In the genomic region with DNA sequence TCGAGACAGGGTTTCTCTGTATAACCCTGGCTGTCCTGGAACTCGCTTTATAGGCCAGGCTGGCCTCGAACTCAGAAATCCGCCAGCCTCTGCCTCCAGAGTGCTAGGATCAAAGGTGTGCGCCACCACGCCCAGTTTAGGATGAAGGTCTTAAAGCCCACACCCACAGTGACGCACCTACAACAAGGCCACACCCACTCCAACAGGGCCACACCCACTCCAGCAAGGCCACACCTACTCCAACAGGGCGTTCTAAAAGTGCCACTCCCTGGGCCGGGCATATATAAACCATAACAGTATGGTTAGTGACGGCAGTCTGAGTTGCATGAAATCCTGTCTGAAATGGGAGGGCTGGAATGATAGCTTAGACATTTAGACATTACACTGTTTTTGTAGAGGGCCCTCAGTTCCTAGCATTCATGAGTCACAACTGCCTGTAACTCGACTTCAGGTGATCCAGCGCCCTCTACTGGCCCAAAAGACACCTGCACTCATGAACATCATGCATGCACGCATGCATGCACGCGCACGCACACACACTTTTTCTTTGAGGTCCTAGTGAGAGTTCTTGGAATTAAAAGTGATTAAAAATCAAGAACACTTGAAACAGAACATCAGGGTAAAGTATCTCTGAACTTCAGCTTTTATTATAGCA, we compare ENCODE assay signal across 12 mouse cellular contexts. TPM values are rescaled to one million over a fixed set of nuclear protein-coding genes. Genes with fewer than 3 reads are reported as not detected.
DNase-seq lines count a peak whose midpoint lies in the region; ATAC-seq and TF ChIP-seq lines count a peak whose summit lies in the region.
"Had no signal": no experiment of that assay in that cellular context is flagged by ENCODE, and none has a peak within 500 bp of the region (broad histone marks: within the 10 kb centered on the region; RNA-seq: fewer than 3 reads in every experiment).

No protein-coding gene starts in this region.

- H3K36me3 ChIP-seq in kidney, embryonic 16.5 days (ENCODE audit: insufficient read depth, low read length): no peaks in the 10 kb centered on the region
- H3K36me3 ChIP-seq: limb, embryonic 13.5 days; neural tube, embryonic 12.5 days had no signal

- no peak overlapping the region for H3K4me2 ChIP-seq in kidney, embryonic 16.5 days (replicated peaks; ENCODE audit: low read depth, low read length)
- H3K4me2 ChIP-seq: limb, embryonic 13.5 days; neural tube, embryonic 12.5 days had no signal

- ATAC-seq in kidney, embryonic 16.5 days (ENCODE audit: low FRiP score, low TSS enrichment): no peak

- WGBS in kidney, embryonic 16.5 days: 75% methylated on average over 16 of the region's 16 CpGs

- TF ChIP-seq CTCF in cortical plate, adult 2 months (IDR thresholded peaks at IDR 0.05; ENCODE audit: extremely low read depth, insufficient read depth, low read length): peak; percentile 44

- no peaks in the 10 kb centered on the region for H3K27me3 ChIP-seq in kidney, embryonic 16.5 days (ENCODE audit: insufficient read depth, low read length)
- H3K27me3 ChIP-seq: limb, embryonic 13.5 days; neural tube, embryonic 12.5 days had no signal

- TF ChIP-seq POLR2A in cortical plate, adult 2 months (IDR thresholded peaks at IDR 0.05; ENCODE audit: extremely low read depth, insufficient read depth, low read length): no peak

- H3K9ac ChIP-seq in kidney, embryonic 16.5 days (replicated peaks; ENCODE audit: low read length): no peak overlapping the region
- H3K9ac ChIP-seq: limb, embryonic 13.5 days; neural tube, embryonic 12.5 days had no signal

- H3K9me3 ChIP-seq in kidney, embryonic 16.5 days (ENCODE audit: low read length): no peaks in the 10 kb centered on the region
- H3K9me3 ChIP-seq: limb, embryonic 13.5 days; neural tube, embryonic 12.5 days had no signal

- DNase-seq in kidney, postnatal 25 days: peak; percentile 51 to 71
- peak; percentile 43 for DNase-seq in thymus, postnatal 25 days
- DNase-seq in thymus, adult 18-20 months: no peak
- DNase-seq in thymus, postnatal 4 days: peak; percentile 68
- DNase-seq in heart, adult 8-10 months (ENCODE audit: low spot score): no peak
- no peak for DNase-seq in kidney, postnatal 14 days

- no peak overlapping the region for H3K27ac ChIP-seq in kidney, embryonic 16.5 days (ENCODE audit: low read length)
- H3K27ac ChIP-seq in cortical plate, adult 2 months (ENCODE audit: insufficient read depth, low read length): no peak overlapping the region
- H3K27ac ChIP-seq: limb, embryonic 13.5 days; neural tube, embryonic 12.5 days had no signal

- no peak overlapping the region for H3K4me3 ChIP-seq in kidney, embryonic 16.5 days (ENCODE audit: low read length)
- H3K4me3 ChIP-seq in cortical plate, adult 2 months (ENCODE audit: insufficient read depth, low read length): no peak overlapping the region
- H3K4me3 ChIP-seq: erythroblast, embryonic 14.5 days; limb, embryonic 13.5 days; neural tube, embryonic 12.5 days had no signal

- H3K4me1 ChIP-seq in kidney, embryonic 16.5 days (ENCODE audit: insufficient read depth, low read length): peaks cover 25% of the 10 kb centered on the region
- H3K4me1 ChIP-seq in cortical plate, adult 2 months (ENCODE audit: control insufficient read depth, insufficient read depth, low read length): no peaks in the 10 kb centered on the region

RNA-seq across cellular contexts. Expression of gene Iqcd, which starts 1.7 kb away (rescaled TPM):
- 1.5 TPM in 2 replicates for polyA plus RNA-seq in kidney, embryonic 16.5 days (2015; fragmentation: Nextera tagmentation; extraction: Ambion mirVana)
- polyA plus RNA-seq in cortical plate, adult 2 months (2012; rRNA removed): 1.5 and 2.5 TPM in 2 replicates
- under 1 TPM in 2 of 4 experiments, not detected in 2; 0.14 to 0.22 TPM for total RNA-seq in heart, adult 8-10 months (2022)
- total RNA-seq: heart, postnatal 25 days had no signal

RNA-seq across cellular contexts. Expression of gene Tpcn1, which starts 2.0 kb away (rescaled TPM):
- 30.6 and 34.1 TPM in 2 replicates for polyA plus RNA-seq in kidney, embryonic 16.5 days (2015; fragmentation: Nextera tagmentation; extraction: Ambion mirVana)
- 37.9 and 40.0 TPM in 2 replicates for polyA plus RNA-seq in cortical plate, adult 2 months (2012; rRNA removed)
- 10 to 100 TPM; 34.8 to 36.7 (median 36.3) TPM for total RNA-seq in heart, adult 8-10 months (2022)

RNA-seq across cellular contexts. Expression of gene Rita1, which starts 21.9 kb away (rescaled TPM):
- polyA plus RNA-seq in kidney, embryonic 16.5 days (2015; fragmentation: Nextera tagmentation; extraction: Ambion mirVana): 18.0 and 18.4 TPM in 2 replicates
- 39.6 and 40.8 TPM in 2 replicates for polyA plus RNA-seq in cortical plate, adult 2 months (2012; rRNA removed)
- total RNA-seq in heart, adult 8-10 months (2022): 10 to 100 TPM; 14.3 to 17.9 (median 15.3) TPM

RNA-seq across cellular contexts. Expression of gene Ddx54, which starts 22.1 kb away (rescaled TPM):
- 53.7 and 54.8 TPM in 2 replicates for polyA plus RNA-seq in kidney, embryonic 16.5 days (2015; fragmentation: Nextera tagmentation; extraction: Ambion mirVana)
- 30.3 and 31.0 TPM in 2 replicates for polyA plus RNA-seq in cortical plate, adult 2 months (2012; rRNA removed)
- 10 to 100 TPM; 21.0 to 24.7 (median 23.0) TPM for total RNA-seq in heart, adult 8-10 months (2022)

RNA-seq across cellular contexts. Expression of gene Cfap73, which starts 43.6 kb away (rescaled TPM):
- not detected in 2 replicates for polyA plus RNA-seq in kidney, embryonic 16.5 days (2015; fragmentation: Nextera tagmentation; extraction: Ambion mirVana)
- polyA plus RNA-seq in cortical plate, adult 2 months (2012; rRNA removed): 0.10 and 0.19 TPM in 2 replicates
- total RNA-seq in heart, adult 8-10 months (2022): not detected
- total RNA-seq: heart, postnatal 25 days had no signal
- polyA plus RNA-seq: erythroblast, embryonic 14.5 days; limb, embryonic 13.5 days; neural tube, embryonic 12.5 days had no signal

Comparison
In these comparisons a context has a peak if more than half of its experiments do, and no peak if none do; other contexts are left out.
1. DNase-seq: peak in kidney, postnatal 25 days (2 of 2), thymus, postnatal 25 days (single experiment) and thymus, postnatal 4 days (single experiment); none in thymus, adult 18-20 months (0 of 2), heart, adult 8-10 months (single experiment) and kidney, postnatal 14 days (single experiment).